Mouse (Mus musculus): ENCODE results near the gene Map4k3. TPM values are rescaled to one million over a fixed set of nuclear protein-coding genes. Genes with fewer than 3 reads are reported as not detected.
"Not testable (repeated sequence)": the region's sequence is repeated elsewhere in the genome, so short reads cannot be mapped to it uniquely, and the experiment has no call there.

Map4k3 gene
- polyA plus RNA-seq, 1 experiment from 2014 or later, result 28.2 TPM

DNA sequence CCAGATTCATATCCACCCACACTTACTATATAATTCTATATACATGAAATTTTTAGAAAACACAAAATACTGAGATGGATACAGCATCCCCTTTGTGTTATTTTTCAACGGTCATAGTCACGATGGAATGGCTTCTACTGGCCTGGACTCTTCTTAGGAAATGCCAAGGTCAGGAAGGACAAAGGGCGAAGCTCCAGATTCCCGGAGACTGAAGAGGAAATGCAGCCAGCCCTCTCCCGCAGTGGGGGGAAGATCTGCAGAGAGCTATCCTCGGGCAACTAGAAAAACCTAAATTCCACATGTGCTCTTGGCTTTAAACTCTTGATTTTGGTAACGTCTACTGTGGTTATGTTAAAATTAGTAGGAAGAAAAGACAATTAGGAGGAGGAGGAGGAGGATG lies 153.3 kb downstream of the Map4k3 start:
- Histone ChIP-seq H3K27me3 (ENCODE audit: control insufficient read depth, insufficient read depth, low read length) (no peaks in the 10 kb centered on the region), H3K4me1 (ENCODE audit: control insufficient read depth, insufficient read depth, low read length) (peaks cover 9% of the 10 kb centered on the region; the same call in 1 of the 2 replicates), H3K9me3 (ENCODE audit: control insufficient read depth, low read length) (no peaks in the 10 kb centered on the region), H3K4me3 (ENCODE audit: low read depth, low read length) (no peak overlapping the region), H3K4me2 (no peak overlapping the region), H3K36me3 (ENCODE audit: control insufficient read depth, insufficient read depth, low read length) (no peaks in the 10 kb centered on the region), H3K9ac (ENCODE audit: low read length) (no peak overlapping the region), H3K27ac (ENCODE audit: low read depth, low read length) (no peak overlapping the region)
- ATAC-seq (ENCODE audit: low FRiP score) (no peak), DNase-seq (ENCODE audit: low spot score, missing footprints) (no peak)
- WGBS, result 75% methylated on average over 7 of the region's 7 CpGs

DNA sequence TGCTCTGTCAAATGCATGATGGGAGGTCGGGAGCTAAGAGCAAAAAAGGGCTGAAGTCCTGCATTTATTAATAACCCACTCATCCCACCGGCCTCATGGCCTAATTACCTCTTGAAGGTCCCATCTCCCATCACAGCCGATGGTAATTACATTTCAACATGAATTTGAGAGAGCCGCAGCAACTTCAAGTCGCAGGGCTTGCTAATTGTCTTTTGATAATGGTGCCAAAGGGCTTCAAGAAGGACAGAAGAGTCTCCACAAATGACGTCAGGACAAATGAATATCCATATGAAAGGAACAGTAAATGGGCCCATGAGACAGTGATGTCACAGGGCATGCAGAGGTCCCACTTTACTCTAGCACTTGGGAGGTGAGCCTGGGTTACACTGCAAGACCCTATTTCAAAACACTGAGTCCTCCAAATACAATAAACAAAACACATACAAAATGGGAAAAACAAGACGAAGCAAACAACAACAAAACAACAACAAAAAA lies 153.8 kb downstream of the Map4k3 start:
- Histone ChIP-seq H3K9me3 (ENCODE audit: control insufficient read depth, low read length) (no peaks in the 10 kb centered on the region), H3K4me2 (no peak overlapping the region), H3K4me1 (ENCODE audit: control insufficient read depth, insufficient read depth, low read length) (peaks cover 9% of the 10 kb centered on the region; the same call in 1 of the 2 replicates), H3K27ac (ENCODE audit: low read depth, low read length) (no peak overlapping the region), H3K4me3 (ENCODE audit: low read depth, low read length) (no peak overlapping the region), H3K9ac (ENCODE audit: low read length) (no peak overlapping the region), H3K27me3 (ENCODE audit: control insufficient read depth, insufficient read depth, low read length) (no peaks in the 10 kb centered on the region), H3K36me3 (ENCODE audit: control insufficient read depth, insufficient read depth, low read length) (no peaks in the 10 kb centered on the region)
- no peak for ATAC-seq (ENCODE audit: low FRiP score)
- peak; percentile 41 for DNase-seq (ENCODE audit: low spot score, missing footprints)
- WGBS, result 81% methylated on average over 7 of the region's 7 CpGs

DNA sequence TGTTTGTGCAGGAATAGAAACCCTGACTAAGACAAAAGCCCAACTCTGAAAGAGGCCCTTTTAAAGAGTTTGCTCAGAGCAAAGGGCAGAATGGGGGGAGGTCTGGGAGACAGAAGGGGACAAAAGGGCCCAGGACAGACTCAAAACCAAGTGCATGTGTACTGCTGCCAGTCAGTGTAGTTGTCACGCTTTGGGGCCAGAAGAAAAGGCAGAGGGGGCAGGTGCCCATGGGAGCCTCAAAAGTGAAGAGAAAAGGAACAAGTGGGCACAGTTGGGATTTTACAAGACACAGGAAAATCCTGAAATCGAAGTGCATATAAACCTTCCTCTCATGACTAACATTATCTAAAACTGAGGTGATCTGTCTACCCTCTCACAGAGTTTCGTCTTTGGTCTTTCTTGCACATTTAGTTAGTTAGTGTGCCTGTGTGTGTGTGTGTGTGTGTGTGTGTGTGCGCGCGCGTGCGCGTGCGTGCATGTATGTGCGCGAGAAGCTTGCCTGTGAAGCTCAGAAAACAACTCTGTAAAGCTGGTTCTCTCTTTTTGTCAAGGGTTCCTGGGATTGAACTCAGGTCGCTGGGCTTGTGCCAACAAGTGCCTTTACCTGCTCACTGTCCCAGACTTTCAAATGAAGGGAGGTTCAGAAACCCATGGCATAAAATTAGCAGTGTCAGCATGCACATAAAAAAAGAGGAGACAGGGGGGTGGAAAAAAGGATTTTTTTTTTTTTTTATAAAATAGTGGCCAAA lies 155.9 kb downstream of the Map4k3 start:
- no peak overlapping the region for H3K4me2 ChIP-seq
- 87% methylated on average over 13 of the region's 13 CpGs for WGBS
- no peaks in the 10 kb centered on the region for H3K36me3 ChIP-seq (ENCODE audit: control insufficient read depth, insufficient read depth, low read length)
- no peaks in the 10 kb centered on the region for H3K27me3 ChIP-seq (ENCODE audit: control insufficient read depth, insufficient read depth, low read length)
- H3K27ac ChIP-seq (ENCODE audit: low read depth, low read length), result no peak overlapping the region; the same call in 1 of the 2 replicates
- peak; percentile 47 for ATAC-seq (ENCODE audit: low FRiP score)
- no peak overlapping the region for H3K9ac ChIP-seq (ENCODE audit: low read length)
- H3K4me1 ChIP-seq (ENCODE audit: control insufficient read depth, insufficient read depth, low read length), result peaks cover 8% of the 10 kb centered on the region; the same call in 1 of the 2 replicates
- H3K4me3 ChIP-seq (ENCODE audit: low read depth, low read length), result no peak overlapping the region
- H3K9me3 ChIP-seq (ENCODE audit: control insufficient read depth, low read length), result no peaks in the 10 kb centered on the region
- DNase-seq (ENCODE audit: low spot score, missing footprints), result peak; percentile 86

DNA sequence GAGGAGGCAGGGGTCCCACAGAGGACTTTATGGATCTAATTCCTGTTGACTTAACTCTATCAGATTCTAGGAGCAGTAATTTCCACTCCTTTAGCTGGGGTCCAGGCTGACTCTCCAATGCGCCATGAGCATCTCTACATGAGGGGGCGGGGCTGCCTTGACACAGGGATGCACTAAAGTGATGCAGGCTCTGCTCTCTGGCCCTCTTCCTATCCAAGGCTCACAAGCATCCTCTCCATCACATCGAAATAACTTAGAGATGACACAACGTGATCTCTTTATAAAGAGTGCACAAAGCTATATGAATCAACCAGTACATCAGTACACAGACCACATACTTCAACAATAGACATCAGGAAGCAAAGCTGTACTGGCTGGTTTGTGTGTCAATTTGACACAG lies 156.8 kb downstream of the Map4k3 start:
- DNase-seq (ENCODE audit: low spot score, missing footprints) (peak; percentile 79), ATAC-seq (ENCODE audit: low FRiP score) (peak; percentile 47; the same call in 1 of the 2 replicates)
- Histone ChIP-seq H3K4me2 (no peak overlapping the region), H3K27me3 (ENCODE audit: control insufficient read depth, insufficient read depth, low read length) (no peaks in the 10 kb centered on the region), H3K4me3 (ENCODE audit: low read depth, low read length) (no peak overlapping the region), H3K36me3 (ENCODE audit: control insufficient read depth, insufficient read depth, low read length) (no peaks in the 10 kb centered on the region), H3K9ac (ENCODE audit: low read length) (no peak overlapping the region), H3K27ac (ENCODE audit: low read depth, low read length) (no peak overlapping the region), H3K4me1 (ENCODE audit: control insufficient read depth, insufficient read depth, low read length) (peaks cover 3% of the 10 kb centered on the region; the same call in 1 of the 2 replicates), H3K9me3 (ENCODE audit: control insufficient read depth, low read length) (no peaks in the 10 kb centered on the region)
- 84% methylated on average over 4 of the region's 4 CpGs for WGBS

DNA sequence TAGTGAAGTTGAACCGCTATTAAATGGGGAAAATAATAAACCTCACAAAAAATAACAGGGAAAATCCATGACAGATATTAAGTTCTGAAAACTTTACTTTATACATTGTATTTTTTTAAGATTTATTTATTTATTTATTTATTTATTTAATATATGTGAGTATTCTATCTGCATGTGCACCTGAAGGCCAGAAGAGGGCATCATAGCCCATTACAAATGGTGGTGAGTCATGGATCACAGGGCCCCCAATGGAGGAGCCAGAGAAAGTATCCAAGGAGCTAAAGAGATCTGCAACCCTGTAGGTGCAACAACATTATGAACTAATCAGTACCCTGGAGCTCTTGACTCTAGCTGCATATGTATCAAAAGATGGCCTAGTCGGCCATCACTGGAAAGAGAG lies 158.6 kb downstream of the Map4k3 start:
- 90% methylated on average over 1 of the region's 2 CpGs for WGBS
- H3K4me2 ChIP-seq; H3K36me3 ChIP-seq (ENCODE audit: control insufficient read depth, insufficient read depth, low read length); H3K27ac ChIP-seq (ENCODE audit: low read depth, low read length); ATAC-seq (ENCODE audit: low FRiP score); H3K4me3 ChIP-seq (ENCODE audit: low read depth, low read length); H3K27me3 ChIP-seq (ENCODE audit: control insufficient read depth, insufficient read depth, low read length); H3K9ac ChIP-seq (ENCODE audit: low read length); H3K4me1 ChIP-seq (ENCODE audit: control insufficient read depth, insufficient read depth, low read length); H3K9me3 ChIP-seq (ENCODE audit: control insufficient read depth, low read length): not testable (repeated sequence)
- peak; percentile 60 for DNase-seq (ENCODE audit: low spot score, missing footprints)

DNA sequence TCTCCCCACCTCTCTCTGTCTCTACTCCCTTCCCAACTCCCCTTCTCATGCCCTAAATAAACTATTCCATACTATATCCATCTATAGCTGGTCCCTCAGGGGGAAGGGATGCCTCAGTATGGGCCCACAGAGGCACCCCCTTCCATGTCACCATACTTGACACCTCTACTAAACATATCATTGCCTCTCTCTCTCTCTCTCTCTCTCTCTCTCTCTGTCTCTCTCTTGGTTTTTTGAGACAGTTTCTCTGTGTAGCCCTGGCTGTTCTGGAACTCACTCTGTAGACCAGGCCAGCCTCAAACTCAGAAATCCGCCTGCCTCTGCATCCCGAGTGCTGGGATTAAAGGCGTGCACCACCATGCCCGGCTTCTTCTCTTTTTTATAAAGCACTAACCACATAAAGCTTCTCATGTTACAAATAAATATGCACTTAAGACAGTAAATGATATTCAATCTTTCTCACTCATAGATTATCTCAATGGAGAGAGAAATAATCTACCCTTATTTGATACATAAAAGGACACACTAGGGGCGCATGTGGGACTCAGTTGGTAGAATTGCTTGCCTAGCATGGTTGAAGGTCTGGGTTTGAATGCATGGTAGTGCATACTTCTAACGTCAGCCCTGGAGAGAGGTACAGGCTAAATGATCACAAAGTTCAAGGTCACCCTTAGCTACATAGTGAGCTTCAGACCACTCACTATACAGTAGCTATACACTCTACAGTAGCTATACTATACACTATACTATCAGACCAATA lies 159.3 kb downstream of the Map4k3 start:
- ATAC-seq (ENCODE audit: low FRiP score), result no peak

DNA sequence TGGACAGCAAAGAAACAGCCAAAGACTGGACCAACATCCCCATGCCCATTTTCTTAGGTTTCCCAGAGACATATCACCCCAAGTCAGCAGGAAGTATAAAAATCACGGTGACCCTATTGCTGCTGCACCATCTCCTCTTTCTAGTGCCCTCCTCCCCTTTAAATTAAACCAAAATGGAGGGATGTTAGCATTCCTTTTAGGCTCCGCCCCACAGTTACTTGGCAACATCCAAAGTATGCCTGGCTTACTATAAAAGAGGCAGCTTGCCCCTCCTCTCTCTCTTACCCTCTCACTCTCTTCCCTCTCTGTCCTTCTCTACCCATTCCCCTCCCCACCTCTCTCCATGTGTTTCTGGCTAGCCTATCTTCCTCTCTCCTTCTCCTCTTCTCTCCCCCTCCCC lies 159.8 kb downstream of the Map4k3 start:
- ATAC-seq (ENCODE audit: low FRiP score), result no peak
- WGBS, result 82% methylated on average over 2 of the region's 2 CpGs
- peaks cover 3% of the 10 kb centered on the region; the same call in 1 of the 2 replicates for H3K4me1 ChIP-seq (ENCODE audit: control insufficient read depth, insufficient read depth, low read length)

More for the DNA sequence above, 159.3 kb downstream of the Map4k3 start:
- no peak overlapping the region for H3K27ac ChIP-seq (ENCODE audit: low read depth, low read length)
- no peak overlapping the region for H3K4me3 ChIP-seq (ENCODE audit: low read depth, low read length)
- no peaks in the 10 kb centered on the region for H3K36me3 ChIP-seq (ENCODE audit: control insufficient read depth, insufficient read depth, low read length)
- no peaks in the 10 kb centered on the region; the same call in 1 of the 2 replicates for H3K9me3 ChIP-seq (ENCODE audit: control insufficient read depth, low read length)
- peaks cover 3% of the 10 kb centered on the region; the same call in 1 of the 2 replicates for H3K4me1 ChIP-seq (ENCODE audit: control insufficient read depth, insufficient read depth, low read length)
- peak; percentile 67 for DNase-seq (ENCODE audit: low spot score, missing footprints)
- WGBS, result 92% methylated on average over 6 of the region's 6 CpGs
- no peak overlapping the region for H3K4me2 ChIP-seq
- no peaks in the 10 kb centered on the region for H3K27me3 ChIP-seq (ENCODE audit: control insufficient read depth, insufficient read depth, low read length)
- no peak overlapping the region for H3K9ac ChIP-seq (ENCODE audit: low read length)

DNA sequence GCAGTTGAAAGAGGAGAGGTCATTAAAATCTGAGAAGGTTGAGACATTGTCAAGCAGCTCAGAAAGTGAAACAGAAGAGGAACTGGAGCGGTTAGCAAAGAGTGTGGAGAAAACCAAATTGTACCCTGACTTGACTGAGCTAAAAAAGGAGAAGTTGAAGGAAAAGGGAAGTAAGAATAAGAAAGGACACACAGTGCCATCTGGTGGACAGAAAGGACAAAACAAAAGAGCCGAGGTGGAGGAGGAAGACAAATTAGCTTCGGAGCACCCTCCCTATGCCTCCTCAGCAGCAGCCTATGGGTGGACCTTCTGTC lies 163.7 kb downstream of the Map4k3 start:
- Histone ChIP-seq H3K4me3 (ENCODE audit: low read depth, low read length) (no peak overlapping the region), H3K27me3 (ENCODE audit: control insufficient read depth, insufficient read depth, low read length) (no peaks in the 10 kb centered on the region), H3K4me2 (no peak overlapping the region), H3K27ac (ENCODE audit: low read depth, low read length) (no peak overlapping the region), H3K9me3 (ENCODE audit: control insufficient read depth, low read length) (no peaks in the 10 kb centered on the region; the same call in 1 of the 2 replicates), H3K9ac (ENCODE audit: low read length) (no peak overlapping the region), H3K36me3 (ENCODE audit: control insufficient read depth, insufficient read depth, low read length) (no peaks in the 10 kb centered on the region), H3K4me1 (ENCODE audit: control insufficient read depth, insufficient read depth, low read length) (no peaks in the 10 kb centered on the region)
- no peak for ATAC-seq (ENCODE audit: low FRiP score)
- peak; percentile 84 for DNase-seq (ENCODE audit: low spot score, missing footprints)
- WGBS, result 74% methylated on average over 3 of the region's 3 CpGs

More for the DNA sequence above, 159.8 kb downstream of the Map4k3 start:
- no peaks in the 10 kb centered on the region; the same call in 1 of the 2 replicates for H3K9me3 ChIP-seq (ENCODE audit: control insufficient read depth, low read length)
- no peak overlapping the region for H3K9ac ChIP-seq (ENCODE audit: low read length)
- H3K4me3 ChIP-seq (ENCODE audit: low read depth, low read length), result no peak overlapping the region
- DNase-seq (ENCODE audit: low spot score, missing footprints), result peak; percentile 21
- H3K4me2 ChIP-seq, result no peak overlapping the region
- H3K27ac ChIP-seq (ENCODE audit: low read depth, low read length), result no peak overlapping the region
- H3K36me3 ChIP-seq (ENCODE audit: control insufficient read depth, insufficient read depth, low read length), result no peaks in the 10 kb centered on the region
- no peaks in the 10 kb centered on the region for H3K27me3 ChIP-seq (ENCODE audit: control insufficient read depth, insufficient read depth, low read length)
